Mouse (Mus musculus) small intestine, adult 2 months (tissue): ENCODE results near the gene Hsdl2. TPM values are rescaled to one million over a fixed set of nuclear protein-coding genes. Genes with fewer than 3 reads are reported as not detected.

Source experiments
- H3K27ac ChIP-seq: fragments of 200-500 bp; 2 replicates; pipeline ENCODE4 v1.5.1; 2012; ENCODE audit warnings: low read depth, low read length, control low read depth, inconsistent platforms; ENCODE audit not compliant: insufficient read depth
- H3K27me3 ChIP-seq: fragments of 200-500 bp; 2 replicates; pipeline ENCODE4 v1.6.1; 2012; ENCODE audit warnings: mild to moderate bottlenecking, moderate library complexity, low read length, inconsistent platforms; ENCODE audit not compliant: control insufficient read depth, insufficient read depth
- H3K36me3 ChIP-seq: fragments of 200-500 bp; 2 replicates; pipeline ENCODE4 v1.6.1; 2012; ENCODE audit warnings: mild to moderate bottlenecking, low read length, control low read depth, inconsistent platforms; ENCODE audit not compliant: control insufficient read depth, insufficient read depth
- H3K4me1 ChIP-seq: fragments of 200-500 bp; 2 replicates; pipeline ENCODE4 v1.6.1; 2012; ENCODE audit warnings: low read length, inconsistent platforms, mixed read lengths; ENCODE audit not compliant: control insufficient read depth, insufficient read depth, insufficient read length
- H3K4me3 ChIP-seq: fragments of 200-500 bp; 2 replicates; pipeline ENCODE4 v1.5.1; 2012; ENCODE audit warnings: low read depth, mild to moderate bottlenecking, control low read depth, inconsistent platforms, low read length, moderate library complexity
- CTCF ChIP-seq: fragments of 200-500 bp; IDR thresholded peaks from 2 replicates; pipeline ENCODE4 v1.5.1; 2012; ENCODE audit warnings: low read depth, mild to moderate bottlenecking, control low read depth, inconsistent platforms, low read length, moderate library complexity, mixed read lengths; ENCODE audit not compliant: insufficient replicate concordance, insufficient read length; ENCODE audit errors: extremely low read depth
- POLR2A ChIP-seq: fragments of 200-500 bp; IDR thresholded peaks from 2 replicates; pipeline ENCODE4 v1.6.1; 2012; ENCODE audit warnings: low read depth, mild to moderate bottlenecking, control low read depth, inconsistent platforms, low read length, moderate library complexity
- WGBS: fragments of 180-500 bp; shearing (Covaris S2); methylation state at CpG from one replicate; pipeline ENCODE4 v1.1.7; 2018; 5-methylcytosine and 5-hydroxymethylcytosine counted together
- polyA plus RNA-seq: library from polyadenylated mRNA; depleted of rRNA; stranded (reverse); fragments of >200 nt; gene quantifications from 2 replicates; pipeline ENCODE4 v1.2.3, GENCODE M21; 2012; rRNA removed

The Hsdl2 gene
- polyA plus RNA-seq = 2.5 and 3.8 TPM in 2 replicates

GRCm38 (mm10) chr4:59581314-59582185, at the start of gene Hsdl2:
TSS of gene Hsdl2 (plus strand) at chr4:59581563.
- Histone ChIP-seq H3K4me3 (peak within 1 kb of the TSS; percentile 91), H3K4me1 (peaks cover 6% of the 10 kb centered on the region; the same call in 1 of the 2 replicates), H3K36me3 (no peaks in the 10 kb centered on the region), H3K27me3 (no peaks in the 10 kb centered on the region), H3K27ac (peak within 1 kb of the TSS; percentile 69)
- under 1% methylated on average over 61 of the region's 61 CpGs for WGBS
- TF ChIP-seq CTCF = no peak
- TF ChIP-seq POLR2A = no peak; the same call in 1 of the 2 replicates

- Histone ChIP-seq H3K4me1 (peaks cover 6% of the 10 kb centered on the region; the same call in 1 of the 2 replicates), H3K36me3 (no peaks in the 10 kb centered on the region), H3K4me3 (no peak overlapping the region), H3K27ac (no peak overlapping the region), H3K27me3 (no peaks in the 10 kb centered on the region)
- 61% methylated on average over 2 of the region's 2 CpGs for WGBS
- TF ChIP-seq CTCF (no peak), POLR2A (no peak)
Observed at GRCm38 (mm10) chr4:59533268-59533667, 48.1 kb upstream of the Hsdl2 start.

- Histone ChIP-seq H3K4me1 (peaks cover 3% of the 10 kb centered on the region; the same call in 1 of the 2 replicates), H3K27ac (no peak overlapping the region), H3K27me3 (no peaks in the 10 kb centered on the region), H3K36me3 (no peaks in the 10 kb centered on the region), H3K4me3 (no peak overlapping the region)
- TF ChIP-seq POLR2A (no peak), CTCF (no peak)
Observed at GRCm38 (mm10) chr4:59535624-59536023, 45.7 kb upstream of the Hsdl2 start.

DNA sequence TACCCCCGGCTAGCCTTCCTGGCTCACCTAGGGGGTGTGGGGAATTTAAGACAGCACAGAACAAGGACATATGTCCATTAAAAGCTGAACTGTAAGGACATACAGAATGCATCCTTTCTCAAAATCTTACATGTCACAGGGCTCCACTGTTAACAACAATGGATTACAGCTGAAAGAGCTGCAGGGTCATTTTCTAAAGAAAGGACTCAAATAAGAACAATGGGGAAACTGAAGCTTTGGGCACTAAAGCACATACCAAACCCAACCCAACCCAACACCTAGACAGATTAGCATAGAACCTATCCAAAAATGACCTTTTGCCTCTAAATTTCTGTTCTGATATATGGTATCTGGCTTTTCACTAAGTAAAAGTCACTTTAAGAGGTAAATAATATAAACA, 45.1 kb upstream of the Hsdl2 start:
- peaks cover 3% of the 10 kb centered on the region; the same call in 1 of the 2 replicates for H3K4me1 ChIP-seq
- no peaks in the 10 kb centered on the region for H3K27me3 ChIP-seq
- H3K27ac ChIP-seq = no peak overlapping the region
- no peaks in the 10 kb centered on the region for H3K36me3 ChIP-seq
- WGBS = 91% methylated on average over 1 of the region's 1 CpGs
- TF ChIP-seq POLR2A = no peak
- no peak for TF ChIP-seq CTCF
- no peak overlapping the region for H3K4me3 ChIP-seq

DNA sequence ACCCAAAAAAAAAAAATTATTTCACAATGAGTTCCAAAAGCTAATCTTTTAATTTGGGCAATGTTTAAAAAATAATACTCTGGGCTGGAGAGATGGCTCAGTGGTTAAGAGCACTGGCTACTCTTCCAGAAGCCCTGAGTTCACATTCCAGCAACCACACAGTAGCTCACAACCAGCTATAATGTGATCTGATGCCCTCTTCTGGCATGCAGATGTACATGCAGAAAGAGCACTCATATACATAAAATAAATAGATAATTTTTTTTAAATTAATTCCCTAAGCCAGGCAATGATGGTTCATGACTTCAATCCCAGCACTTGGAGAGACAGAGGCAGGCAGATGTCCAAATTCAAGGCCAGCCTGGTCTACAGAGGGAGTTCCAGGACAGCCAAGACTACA, 38.4 kb upstream of the Hsdl2 start:
- TF ChIP-seq POLR2A (no peak), CTCF (0 out of 2 replicates have a peak, but pooled peaks have one; percentile 6)
- H3K4me3 ChIP-seq = no peak overlapping the region
- no peak overlapping the region for H3K27ac ChIP-seq
- no peaks in the 10 kb centered on the region for H3K36me3 ChIP-seq
- peaks cover 4% of the 10 kb centered on the region; the same call in 1 of the 2 replicates for H3K4me1 ChIP-seq
- no peaks in the 10 kb centered on the region for H3K27me3 ChIP-seq

DNA sequence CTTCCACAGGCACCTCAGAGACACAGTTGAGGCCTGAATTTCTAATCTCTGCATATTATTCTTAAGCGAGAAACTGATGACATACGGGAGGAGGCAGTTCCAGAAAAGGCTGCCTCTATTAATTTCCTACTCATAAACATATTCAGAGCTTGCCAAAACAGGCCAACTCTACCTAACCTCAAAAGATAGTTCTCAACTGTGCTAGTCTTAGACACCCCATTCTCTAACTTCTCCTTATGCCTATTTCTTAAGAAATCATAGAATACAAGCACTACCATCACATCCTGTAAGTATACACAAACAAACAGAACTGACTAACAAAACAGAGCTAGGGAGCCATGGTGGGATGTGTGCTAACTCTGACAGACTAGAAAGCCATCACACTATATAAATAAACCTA, 36.7 kb upstream of the Hsdl2 start:
- WGBS = 54% methylated on average over 2 of the region's 2 CpGs
- TF ChIP-seq CTCF (no peak), POLR2A (no peak)
- Histone ChIP-seq H3K27ac (no peak overlapping the region), H3K27me3 (no peaks in the 10 kb centered on the region), H3K4me3 (no peak overlapping the region), H3K4me1 (peaks cover 2% of the 10 kb centered on the region; the same call in 1 of the 2 replicates), H3K36me3 (no peaks in the 10 kb centered on the region)
